Mouse (Mus musculus) neutrophil, adult 5-6 weeks (primary cell): ENCODE measurements around the gene Max. TPM values are rescaled to one million over a fixed set of nuclear protein-coding genes. Genes with fewer than 3 reads are reported as not detected.

Experiments
- ATAC-seq: fragments of 151-379, 151-347 bp; 2 replicates; pipeline ENCODE4 v1.8.0; 2017; ENCODE audit warnings: mild to moderate bottlenecking, moderate TSS enrichment; ENCODE audit not compliant: insufficient number of reproducible peaks, poor library complexity, low FRiP score, severe bottlenecking; ENCODE audit errors: extremely low read depth
- total RNA-seq: library from RNA; stranded (forward); fragments of 200-1000 nt; gene quantifications from 2 replicates; pipeline ENCODE4 v1.2.3, GENCODE M21; 2017

Max gene
- total RNA-seq, 1 experiment from 2014 or later, result 238 TPM

DNA sequence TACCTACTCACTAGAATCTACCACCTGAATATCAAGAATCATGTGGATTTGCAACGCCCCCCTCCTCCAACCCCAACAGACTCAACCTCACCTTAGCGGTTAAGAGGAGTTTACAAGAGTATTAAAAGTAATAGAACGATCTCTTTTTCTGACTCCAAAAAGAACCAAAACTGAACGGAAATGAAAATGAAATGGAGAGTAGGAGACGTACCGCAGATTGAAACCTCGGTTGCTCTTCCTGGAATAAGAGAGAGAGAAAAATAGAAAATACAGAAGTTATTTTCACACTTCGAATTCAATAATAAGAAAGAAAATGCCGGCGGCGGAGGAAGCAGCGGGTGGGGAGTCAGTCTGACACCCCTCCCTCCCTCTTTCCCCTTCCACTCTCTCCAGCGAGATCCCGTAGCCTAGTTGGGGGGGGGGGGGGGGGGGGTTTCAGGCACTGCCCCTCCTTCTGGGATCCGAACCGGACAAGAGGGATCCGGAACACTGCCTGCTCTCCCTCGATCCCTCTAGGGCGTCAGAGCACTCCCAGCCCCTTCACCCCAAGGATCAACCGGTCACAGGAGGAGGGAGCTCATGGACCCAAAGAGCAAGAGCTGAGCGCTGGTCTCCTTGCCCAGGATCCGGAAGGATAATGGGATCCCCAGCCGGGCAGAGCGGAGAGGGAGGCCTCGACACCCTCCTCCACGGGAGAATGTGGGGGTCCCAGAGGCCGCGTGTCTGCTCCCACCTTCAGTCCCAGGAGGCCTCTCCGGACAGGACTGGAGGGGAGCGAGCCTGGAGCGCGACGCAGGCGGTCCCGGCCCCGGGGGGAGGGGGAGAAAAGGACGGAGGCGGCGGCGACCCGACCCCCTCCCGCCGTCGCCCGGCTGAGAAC is 709 bp downstream of the Max start:
- ATAC-seq, result no peak

DNA sequence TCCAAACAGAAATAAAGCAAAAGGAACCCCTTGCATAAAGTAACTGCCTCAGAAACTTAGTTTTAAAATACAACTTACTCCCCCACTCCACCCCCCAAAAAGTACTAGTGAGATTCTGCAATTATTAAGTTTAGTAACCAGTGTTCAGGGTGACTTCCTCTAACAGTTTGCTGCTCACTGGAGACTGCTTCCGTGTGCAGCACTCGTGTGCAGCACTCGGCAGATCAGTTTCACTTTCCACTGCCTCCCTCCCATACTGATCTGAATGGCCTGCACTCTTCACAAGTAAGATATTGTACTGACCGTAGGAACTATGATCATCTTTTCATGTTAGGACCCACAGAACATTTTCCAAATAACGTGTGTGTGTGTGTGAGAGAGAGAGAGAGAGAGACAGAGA is 4.3 kb downstream of the Max start:
- ATAC-seq, result peak; percentile 59

DNA sequence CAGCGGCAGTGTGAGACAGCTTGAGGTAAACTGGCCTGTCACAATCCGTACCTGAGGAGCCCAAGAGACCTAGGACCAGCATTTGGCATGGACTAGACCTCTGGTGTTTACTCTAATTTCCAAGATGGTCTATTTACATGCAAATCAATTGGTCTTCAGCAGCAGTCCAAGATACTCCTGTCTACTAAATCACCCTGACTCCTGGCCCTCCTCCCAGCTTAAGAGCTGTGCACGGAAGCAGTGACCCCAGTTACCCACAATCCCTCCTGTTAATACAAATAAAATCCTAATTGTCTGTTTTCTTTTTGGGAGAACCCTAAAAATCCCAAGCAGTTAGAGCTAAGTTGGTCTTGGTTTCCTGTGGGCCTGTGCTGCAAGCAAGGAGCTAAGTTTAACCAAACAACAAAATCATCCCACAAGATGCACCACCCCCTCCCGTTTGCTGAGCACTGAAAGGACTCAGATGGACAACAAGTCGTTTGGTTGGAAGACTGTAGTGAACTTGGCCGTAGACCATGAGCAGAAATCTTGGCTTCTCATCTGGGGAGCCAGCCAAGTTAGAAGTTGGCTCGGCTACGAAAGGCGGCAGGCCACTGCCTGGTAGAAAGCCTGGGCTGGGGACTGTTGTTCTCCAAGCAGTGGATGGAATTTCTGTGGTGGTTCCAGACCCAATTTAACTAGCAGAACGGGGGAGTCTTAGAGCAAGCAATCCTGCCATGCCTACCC is 7.1 kb downstream of the Max start:
- no peak for ATAC-seq

DNA sequence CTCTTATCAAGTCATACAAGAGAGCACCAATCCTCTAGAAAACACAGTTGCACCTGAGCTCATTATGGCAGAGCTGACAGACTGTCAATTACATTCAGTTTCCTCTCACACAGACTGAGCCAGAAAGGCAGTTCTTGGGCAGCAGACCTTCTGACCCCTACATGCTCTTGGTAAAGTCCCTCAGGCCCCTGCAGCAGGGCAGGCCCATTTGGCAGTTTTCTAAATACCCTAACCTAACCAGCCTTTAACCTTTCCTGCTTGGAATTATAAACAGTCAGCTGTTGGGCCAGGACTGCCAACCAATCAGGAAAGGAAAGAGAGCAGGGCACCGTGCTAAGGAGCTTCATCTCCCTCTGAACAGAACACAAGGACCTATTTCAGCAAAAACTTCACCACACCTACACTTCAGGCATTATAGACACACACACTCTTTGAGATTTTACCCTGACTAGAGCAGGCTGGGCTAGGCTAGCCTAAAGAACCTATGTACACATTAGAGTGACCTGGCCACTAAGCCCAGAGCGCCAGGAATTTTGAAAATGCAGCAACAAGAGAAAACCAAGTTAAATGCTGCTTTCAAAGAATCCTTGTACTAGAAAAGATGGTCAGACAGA is 8.1 kb downstream of the Max start:
- ATAC-seq, result no peak

DNA sequence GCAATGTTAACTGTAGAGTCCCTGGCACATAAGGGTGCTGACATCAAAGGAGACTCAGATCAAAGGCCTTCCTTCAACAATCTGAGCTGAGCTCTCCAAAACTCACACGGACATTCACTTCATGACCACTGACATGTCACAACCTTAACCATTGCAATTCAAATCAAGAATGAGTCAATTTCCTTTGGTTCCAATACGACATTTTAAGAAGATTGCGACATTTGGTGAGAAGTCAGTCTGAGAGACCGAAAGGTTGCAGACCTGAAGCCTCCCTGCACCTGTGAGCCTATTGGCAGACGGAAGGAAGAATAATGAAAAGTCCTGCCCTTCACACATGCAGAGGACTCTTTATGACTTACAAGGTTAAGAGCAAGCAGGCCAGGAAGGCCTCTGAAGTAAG is 11.7 kb downstream of the Max start:
- peak; percentile 62 for ATAC-seq

DNA sequence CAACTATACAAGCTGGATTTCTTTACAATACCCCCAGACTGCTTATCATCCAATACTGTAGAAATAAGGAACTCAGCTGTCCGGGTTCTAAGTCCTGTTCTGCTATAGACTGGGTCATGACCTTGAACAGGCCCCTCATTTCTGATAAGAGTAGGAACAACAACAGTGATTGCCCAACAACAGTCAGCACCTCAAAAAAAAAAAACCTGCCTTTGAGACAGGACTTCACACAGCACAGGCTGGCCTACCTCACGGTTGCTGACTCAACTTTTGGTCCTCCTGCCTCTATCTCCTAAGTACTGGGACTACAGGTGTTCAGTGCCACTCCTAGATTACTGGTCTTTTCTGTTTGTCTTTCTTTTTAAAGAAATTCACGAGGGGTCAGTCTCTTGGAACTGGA is 13.2 kb downstream of the Max start:
- ATAC-seq, result peak; percentile 51; the same call in 1 of the 2 replicates

DNA sequence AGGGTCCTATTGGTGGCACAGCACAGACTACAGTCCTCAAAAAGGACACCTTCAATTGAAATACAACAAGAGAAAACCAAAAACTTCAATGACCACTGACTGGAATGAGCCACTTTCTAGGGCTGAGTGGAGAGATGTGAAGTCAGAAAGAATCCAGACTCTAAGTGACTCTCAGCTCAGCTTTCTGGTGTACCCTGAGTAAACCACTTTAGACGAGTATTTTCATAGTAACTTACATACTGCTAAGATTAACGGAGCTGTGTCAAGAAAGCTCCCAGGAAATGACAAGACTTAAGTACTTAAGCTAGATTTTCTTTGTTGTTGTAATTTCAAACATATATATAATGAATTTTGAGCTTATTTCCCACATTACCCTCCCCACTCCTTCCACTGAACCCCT is 13.8 kb downstream of the Max start:
- ATAC-seq, result no peak

DNA sequence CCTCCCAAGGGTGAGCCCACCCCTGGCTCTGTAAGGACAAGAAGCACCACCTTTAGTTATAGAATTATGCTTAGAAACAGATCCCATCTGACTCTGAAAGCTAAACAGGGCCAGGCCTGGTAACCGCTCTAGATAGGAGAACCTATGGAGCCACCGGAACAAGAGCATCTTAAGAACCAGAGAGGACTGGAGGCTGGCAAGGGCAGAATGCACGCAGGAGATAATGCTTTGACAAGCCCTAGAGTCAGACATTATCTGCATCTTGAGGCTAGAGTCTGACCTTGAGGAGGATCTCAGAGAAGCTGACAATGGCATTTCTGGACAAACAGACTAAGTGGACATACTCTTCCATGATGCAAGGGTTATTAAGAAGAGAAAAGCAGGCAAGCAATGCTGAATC is 14.5 kb downstream of the Max start:
- ATAC-seq, result no peak

DNA sequence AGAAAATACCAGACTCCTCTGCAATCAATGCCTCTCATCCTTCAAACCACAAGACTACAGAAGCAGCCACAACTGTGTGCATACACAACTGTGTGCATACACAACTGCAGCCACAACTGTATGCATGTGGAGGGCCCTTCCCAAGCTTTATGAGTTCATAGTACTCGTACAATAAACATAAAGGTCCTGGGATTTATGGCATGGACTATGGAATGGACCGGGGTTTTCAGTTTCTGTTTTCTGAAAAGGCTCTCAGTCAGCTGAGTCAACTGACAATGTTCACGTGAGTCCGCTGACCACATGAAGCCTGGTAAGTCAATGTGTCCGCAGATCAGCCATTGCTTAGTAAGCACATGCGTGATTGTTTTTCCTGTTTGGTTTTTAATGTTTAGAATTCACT is 18.5 kb downstream of the Max start:
- ATAC-seq, result no peak

DNA sequence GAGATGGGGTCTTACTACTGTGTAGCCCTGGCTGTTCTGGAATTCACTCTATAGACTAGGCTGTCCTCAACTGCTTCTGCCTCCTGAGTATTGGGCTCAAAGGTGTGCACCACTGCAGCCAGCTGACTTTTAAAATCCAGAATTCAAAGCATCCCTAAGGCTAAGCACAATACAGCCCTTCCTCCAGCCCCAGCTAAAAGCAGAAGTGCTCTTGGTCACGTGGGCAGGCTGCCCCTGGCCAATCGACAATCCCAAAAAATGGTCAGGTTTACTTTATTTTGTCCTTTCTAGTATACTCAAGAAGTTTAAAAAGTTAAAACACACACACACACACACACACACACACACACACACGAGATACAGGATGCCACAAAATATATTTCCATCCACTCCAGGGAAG is 19.0 kb downstream of the Max start:
- ATAC-seq, result no peak

DNA sequence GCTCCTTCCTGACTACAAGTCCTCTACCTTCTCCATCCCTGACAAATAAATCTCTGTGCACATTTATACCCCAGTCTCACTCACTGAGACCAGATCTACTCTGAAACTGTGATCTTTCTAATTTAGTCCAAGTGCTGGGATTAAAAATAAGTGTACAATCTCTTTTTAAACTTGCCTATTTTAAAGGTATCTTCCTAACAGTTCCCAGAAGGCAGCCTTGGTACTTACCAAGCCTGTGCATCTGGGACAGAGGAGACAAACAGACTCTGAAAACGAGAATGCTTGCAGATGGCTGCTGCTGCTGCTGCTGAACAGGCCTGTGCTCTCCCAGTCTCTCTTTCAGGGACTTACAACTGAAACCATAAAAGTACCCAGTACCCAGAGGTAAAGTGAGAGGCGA is 19.5 kb downstream of the Max start:
- no peak for ATAC-seq

DNA sequence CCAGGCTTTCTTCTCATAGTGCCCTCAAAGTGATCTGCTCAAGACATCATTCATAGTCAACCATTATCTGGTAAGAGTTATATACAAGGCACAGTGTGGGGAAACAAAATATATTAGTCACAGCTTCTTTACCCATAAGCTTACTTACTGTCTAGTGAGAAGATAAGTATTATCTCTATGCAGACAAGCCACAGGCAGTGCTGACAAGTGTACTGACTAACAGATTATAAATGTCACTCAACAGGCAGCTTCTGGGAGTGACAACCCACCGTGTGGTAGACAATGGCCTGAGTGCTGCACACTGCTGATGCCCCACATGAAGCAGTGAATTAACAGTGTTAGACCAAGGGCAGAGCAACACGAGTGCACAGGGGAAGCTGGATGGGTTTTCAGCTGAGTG is 20.5 kb downstream of the Max start:
- ATAC-seq, result no peak

DNA sequence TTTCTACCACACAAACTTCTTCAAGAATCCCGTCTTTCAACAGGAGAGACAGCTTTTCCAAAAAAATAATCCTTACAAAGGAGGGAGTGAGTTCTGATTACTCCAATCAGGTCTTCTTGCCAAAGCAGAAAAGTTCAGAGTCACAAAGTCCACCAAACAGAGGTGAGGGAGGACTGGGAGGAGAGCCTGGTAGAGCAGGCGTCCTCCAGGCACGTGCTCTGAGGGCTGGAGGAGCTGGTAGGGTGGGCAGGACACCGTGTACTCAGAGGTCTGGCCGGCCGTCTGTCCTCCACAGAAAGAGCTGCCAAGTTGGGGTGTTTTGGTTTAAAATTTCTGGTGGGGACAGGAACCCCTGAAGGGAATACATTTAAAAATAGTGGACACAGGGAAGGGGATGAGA is 24.0 kb downstream of the Max start:
- no peak for ATAC-seq

DNA sequence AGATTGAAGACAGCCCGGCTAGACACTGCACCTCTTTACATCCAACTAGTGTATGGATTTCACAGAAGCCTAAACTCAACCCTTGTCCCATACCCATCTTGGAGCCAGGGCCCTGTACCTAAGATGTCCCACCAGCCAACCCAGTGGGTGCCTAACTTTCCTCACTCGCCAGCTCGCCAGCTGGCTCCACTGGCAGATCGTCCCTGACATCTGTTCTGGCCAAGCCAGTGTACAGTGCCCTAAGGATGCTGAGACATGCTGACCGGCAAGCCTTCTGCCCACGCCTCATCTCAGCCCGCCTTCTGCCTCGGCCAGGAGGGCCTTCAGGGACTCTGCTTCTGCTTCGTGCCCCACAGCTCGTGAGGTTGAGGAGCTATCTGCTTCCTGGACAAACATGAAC is 25.8 kb downstream of the Max start:
- 0 out of 2 replicates have a peak, but pooled peaks have one; percentile 16 for ATAC-seq

DNA sequence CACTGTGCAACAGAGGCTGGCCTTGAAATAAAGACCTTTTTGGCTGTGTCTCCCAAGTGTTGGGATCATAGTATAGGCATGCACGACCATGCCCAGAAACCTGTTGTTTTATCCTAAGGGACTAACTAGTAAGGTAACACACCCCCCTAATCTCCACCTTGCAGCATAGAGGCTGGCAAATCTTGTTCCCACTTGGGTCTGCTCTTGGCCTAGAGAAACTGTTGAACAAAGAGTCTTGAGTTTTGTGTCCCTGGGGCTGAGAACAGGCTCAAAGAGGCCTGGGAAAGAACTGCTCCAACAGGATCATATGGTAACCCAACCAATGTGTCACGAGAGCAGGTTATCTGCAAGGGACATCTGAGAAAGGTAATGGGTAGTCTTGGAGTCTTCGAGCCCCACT is 27.6 kb downstream of the Max start:
- no peak for ATAC-seq

DNA sequence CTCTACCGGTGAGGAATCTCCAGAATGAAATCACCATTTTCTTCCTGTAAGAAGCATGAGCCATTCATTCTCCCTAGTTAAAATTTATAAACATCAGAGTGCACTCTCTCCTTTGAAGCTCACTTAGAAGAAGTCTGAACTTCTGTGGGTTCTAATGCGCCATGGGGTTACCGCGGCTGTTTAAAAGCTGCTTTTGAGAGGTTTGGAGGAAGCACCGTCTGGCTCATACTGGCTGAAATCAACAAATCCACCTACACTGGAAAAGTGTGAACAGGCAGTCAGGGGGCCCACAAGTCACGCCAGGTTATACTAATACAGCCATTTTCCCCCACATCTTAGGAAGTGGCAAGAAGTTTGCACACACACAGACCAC is 29.3 kb downstream of the Max start:
- no peak for ATAC-seq

DNA sequence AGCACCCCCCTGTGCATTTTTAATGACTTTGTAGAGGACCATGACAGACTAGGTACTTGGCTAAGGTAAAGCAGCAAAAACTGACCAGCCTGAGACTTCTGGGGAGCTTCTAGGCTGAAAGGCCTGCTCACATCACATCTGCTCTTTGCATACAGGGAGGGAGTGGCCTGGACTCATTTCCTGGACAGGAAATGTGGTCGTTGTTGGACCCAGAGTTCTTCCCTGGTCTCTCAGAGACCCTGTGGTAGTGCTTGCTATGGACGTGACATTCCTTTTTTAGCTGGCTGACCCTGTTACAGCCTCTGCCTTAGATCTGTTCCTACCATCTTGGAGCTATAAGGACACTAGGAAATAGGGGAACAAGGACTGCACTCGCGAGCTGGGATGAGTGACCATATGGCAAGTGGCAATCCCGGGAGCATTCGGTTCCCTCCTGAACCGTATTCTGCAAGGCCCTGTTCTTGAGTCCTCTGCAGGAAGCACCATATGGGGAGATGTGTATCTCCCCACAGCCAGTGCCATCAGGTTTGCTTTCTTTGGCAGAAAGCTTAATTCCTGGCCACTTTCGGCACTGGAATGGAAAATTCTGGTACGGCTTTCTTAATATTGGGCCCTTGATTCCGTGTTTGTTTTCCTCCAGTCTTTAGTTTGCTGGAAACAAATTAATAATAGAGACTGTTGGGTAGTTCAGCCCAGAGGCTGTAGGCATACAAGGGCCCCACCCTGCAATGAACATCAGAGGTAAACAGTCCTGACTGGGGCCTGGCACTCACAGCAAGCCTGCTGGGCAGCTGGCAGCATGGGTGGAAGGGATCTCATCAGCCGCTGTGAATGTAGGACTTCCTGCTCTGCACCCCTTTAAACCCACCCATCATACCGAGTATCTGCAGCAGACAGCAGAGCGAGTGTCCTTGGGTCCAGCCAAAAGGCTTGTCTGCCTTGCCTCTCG is 30.0 kb downstream of the Max start:
- ATAC-seq, result no peak

DNA sequence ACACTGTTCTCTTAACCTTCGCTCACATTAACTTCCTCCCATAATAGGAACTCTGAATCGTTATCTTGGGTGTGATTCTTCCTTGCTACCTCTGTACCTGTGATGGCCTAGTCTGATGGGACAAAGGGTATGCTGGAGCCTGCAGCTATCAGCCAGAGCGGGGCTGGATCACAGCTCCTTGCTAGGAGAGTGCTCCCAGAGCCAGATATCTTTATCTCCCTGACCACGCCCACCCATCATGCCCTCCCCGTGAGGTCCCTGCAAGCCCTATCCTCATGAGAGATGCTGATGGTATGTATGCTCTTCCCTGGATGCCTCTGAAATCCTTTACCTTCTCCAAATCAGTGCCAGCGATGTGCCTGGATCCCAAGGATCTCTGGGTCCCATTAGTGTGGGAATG is 31.8 kb downstream of the Max start:
- no peak for ATAC-seq

DNA sequence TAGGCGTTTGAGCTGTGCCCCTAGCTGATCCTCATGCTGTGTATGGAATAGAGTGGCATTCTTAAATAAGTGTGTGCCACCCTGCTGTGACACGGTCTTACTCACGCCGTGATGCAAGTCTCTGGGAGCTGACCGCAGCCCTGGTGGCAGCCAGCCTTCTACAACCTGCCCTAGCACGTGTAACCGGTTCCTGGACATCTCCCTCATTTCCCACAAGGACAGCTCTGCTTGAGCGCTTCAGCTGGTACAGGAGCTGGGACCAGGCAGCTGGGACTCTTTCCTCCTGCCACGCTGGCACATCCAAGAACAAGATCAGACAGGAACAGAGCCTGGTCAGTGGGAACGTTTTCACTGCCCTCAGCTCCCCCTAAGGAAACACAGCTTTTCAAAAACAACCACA is 34.5 kb downstream of the Max start:
- ATAC-seq, result no peak
